Mouse (Mus musculus) MN1 (cell line): Measurements from ENCODE around the gene Acot7.
"Not testable (repeated sequence)": the region's sequence is repeated elsewhere in the genome, so short reads cannot be mapped to it uniquely, and the experiment has no call there.

Experiments used
- DNase-seq: peaks from one replicate; pipeline ENCODE4 v3.0.0-alpha.2; 2016; ENCODE audit warnings: low spot score

Acot7 gene

DNA sequence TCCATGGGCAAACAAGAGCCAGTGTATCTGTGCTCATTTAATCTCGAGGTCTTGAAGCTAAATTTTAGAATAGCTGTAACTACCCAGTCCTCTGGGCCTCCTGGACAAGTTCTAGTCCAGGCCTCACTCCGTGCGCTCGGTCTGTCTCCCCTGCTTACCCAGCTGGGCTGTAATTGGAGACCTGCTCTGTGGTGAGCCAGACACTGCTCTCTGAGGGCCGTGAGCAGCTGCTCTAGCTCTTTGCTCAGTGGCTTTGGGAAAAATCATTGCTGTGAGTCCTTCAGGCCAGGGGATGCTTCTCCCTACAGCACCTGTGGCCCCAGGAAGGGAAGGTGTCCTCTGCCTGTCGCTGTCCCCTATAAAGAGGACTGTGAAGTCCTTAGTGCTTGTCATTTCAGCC lies 28.3 kb downstream of the Acot7 start:
- peak; percentile 33 for DNase-seq

DNA sequence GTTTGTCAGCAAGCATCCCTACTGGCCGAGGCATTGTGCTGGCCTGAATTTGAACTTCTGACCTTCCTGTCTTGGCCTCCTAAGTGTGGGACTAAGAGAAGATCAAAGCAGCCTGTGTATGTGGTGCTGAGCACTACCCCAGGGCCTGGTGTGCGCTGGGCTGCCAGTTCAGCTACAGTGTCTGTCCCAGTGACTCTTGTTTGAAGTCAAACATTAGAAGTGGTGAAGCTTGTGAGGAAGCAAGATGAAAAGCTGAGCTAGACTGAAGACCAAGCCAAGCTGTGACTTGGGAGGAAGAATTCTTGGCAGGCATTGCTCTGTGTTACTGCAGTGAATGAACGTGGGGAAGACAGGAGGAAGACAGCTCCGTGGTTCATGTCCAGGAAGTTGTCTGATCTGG lies 31.7 kb downstream of the Acot7 start:
- DNase-seq, result no peak

DNA sequence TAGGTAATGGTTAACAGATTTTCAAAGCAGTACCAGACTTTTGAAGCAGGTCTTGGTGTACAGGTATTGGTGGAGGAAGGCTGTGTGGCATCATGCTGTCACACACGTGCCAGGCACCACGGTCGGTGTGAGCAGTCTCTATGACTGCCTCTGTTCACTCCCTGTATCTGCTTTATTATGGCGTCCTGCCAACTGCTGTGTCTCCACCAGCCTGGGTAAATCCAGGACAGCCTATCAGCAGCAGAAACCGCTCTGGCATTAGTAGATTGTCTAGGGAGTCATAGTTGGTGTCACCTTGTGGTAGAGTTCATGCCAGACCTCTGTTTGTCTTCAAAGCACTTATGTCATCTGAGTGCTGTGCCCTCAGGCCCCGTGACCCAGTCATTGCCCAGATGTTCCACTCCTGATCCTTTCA lies 34.2 kb downstream of the Acot7 start:
- peak; percentile 88 for DNase-seq

DNA sequence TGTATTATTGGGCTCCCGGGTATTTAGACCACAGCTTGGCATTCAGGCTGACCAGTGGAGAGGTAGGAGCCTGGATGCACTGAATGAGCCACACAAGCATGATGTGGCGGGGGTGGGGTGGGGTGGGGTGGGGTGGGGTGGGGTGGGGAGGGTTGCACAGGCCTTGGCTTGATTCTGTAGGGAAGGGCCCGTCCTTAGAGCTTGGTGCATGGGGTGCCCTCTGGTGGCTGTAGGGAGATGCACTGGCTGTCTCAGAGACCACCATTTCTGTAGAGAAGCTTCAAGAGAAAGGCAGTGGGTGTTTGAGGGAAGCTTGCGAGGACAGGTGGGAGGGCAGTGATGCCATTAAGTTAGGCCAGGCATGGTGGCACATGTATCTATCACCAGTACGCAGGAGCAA lies 34.6 kb downstream of the Acot7 start:
- DNase-seq, result peak; percentile 78

DNA sequence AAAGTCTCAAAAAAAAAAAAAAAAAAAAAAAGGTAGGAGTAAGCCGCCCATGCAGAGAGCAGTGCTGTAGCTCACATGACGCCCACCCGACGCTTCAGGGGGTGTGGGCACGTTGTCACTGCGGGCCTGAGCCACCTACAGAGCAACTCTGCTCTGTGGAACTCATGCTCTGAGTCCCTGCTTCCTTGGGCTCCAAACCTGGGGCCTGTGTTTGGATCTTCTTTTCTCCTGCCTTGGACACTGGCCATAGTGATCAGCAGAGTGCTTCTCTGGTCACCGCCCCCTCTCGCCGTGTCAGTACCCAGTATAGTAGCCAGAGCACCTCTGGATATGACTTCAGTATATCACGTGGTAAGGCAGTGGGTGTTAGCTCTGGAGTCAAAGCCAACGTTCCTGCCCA lies 35.0 kb downstream of the Acot7 start:
- DNase-seq, result peak; percentile 60

DNA sequence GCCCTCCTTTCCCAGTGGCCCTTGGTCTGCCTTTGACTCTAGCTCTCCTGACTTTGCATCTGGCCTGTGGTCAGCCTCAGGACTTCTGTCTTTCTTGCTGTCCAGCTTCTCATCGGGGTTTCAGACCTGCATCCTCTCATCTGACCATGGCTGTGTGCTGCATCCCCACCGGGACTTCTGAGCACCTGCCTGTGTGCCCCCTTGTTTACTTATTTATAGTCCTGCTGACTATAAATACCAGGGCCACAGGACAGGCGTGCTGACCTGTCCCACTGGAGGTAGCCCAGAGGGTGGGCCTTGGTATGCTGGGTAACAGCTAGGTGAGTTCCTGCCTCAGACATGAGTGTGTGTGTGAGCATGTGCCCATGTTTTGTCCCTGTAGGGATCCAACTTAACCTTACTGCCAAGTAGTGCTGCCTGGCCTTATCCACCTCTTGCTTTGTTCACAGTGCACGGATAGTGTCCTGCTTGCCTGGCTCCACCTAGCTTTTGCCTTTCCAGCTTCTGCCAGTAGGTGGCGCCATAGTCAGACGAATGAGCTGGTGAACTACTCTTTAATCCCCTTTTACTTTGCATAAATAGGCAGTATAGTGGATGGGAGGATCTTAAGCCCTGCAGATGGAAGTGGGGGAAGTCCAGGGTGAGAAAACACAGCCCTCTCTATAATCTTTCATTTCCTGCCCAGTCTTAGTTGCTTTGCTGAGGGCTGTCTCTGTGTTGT lies 36.0 kb downstream of the Acot7 start:
- peak; percentile 93 for DNase-seq

DNA sequence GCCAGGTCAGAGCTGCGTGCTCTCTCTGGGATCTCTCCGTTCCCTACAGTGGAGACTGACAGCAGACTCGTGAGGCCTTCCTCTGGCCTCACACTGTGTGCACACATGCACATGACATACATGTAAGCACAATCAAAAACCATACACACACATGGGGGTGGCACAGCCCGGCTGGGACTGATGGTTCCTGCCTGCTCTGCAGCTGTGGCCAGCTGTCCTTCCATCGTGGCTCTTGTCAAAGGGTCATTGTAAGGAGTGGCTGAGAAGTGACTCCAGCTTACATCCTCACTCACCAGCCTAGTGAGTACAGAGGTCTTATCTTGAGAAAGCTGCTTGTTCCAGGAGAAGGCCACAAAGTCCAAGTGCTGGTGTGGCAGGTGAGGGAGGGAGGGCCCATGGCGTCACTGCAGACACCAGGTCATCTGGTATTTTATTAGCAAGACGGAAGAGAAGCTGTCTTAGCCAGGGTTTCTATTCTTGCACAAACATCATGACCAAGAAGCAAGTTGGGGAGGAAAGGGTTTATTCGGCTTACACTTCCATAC lies 37.0 kb downstream of the Acot7 start:
- no peak for DNase-seq

DNA sequence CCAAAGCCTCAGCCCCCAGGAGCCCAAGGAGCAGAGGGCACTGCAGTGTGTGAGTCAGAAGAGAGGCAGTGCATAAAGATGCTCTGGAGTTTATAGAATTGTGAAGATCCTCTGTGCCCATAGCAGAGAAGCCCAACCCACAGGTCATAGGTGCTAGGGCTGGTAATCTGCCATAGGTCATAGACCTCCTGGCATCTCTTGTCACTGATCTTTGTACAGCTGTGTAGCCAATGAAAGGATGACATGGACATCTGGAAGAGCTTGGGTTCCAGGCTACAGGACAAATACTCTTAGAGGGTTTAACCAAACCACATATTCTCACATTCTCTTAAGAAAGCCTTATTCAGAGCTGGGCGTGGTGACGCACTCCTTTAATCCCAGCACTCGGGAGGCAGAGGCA lies 41.7 kb downstream of the Acot7 start:
- DNase-seq, result no peak

DNA sequence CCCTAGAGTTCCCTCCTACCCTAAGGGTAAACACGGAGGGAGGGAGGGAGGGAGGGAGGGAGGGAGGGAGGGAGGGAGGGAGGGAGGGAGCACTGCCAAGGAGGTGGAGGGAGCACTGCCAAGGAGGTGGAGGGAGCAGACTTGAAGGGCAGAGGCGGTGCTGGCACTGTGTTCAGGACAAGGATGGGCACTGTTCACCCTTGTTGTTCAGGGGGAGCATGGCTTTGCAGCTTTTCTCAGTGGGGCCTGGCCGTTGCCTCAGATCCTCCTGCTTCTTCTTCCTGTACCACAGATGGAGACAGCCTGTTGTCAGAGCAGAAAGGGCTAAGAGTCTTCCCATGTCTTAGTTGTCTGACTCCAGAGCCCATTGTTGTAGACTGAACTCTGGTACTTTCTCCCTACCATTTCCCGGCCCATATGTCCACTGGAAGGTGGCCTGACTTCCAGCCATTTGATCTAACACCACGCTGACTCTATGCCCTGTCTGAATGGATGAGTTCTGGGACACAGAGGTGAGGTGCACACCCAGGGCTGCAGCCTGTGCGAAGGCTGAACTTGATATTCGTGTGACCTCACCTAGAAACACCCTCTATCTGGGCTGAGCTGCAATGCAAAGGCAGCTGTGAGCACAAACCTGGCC lies 43.0 kb downstream of the Acot7 start:
- no peak for DNase-seq

DNA sequence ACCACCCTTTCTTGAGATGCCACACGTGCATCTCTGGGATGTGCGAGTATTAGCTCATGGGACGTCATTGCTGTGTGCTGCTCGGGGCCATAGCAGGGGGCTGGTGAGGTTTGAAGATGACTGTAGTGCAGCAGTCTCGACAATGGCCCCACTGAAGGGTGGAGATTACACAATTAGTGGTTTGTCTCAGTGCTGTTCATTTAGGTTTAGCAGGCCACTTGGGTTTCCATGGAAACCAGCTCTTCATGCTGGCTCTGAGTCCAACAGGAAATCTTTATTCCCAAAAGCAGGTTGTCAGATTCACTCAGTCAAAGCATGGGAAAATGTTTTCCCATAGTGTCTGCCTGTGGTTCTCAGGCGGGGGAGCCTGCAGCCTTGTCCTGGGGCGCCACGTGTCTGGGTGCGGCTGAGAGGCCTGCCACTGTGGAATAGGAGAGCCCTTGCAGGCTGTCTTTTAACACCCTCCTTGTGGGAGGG lies 43.5 kb downstream of the Acot7 start:
- DNase-seq, result peak; percentile 76

DNA sequence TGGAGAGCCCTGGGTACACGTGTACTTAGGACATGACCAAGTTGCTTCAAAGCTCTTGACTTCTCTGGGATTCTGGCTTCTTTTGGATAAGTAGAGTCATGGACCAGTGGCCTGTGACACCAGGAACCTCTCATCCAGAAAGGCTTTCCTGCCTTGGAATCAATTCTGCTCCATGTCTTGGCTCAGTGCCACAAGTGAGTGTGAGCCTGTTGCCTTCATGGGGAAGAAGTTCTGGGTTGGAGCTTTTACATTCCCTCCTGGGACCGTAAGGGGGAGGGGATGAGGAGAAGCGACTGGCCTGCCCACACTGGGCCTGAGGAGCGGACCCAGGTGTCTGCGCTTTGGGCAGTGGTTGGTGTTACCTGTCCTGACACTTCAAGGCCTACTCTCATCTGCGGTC lies 44.2 kb downstream of the Acot7 start:
- DNase-seq, result peak; percentile 58

DNA sequence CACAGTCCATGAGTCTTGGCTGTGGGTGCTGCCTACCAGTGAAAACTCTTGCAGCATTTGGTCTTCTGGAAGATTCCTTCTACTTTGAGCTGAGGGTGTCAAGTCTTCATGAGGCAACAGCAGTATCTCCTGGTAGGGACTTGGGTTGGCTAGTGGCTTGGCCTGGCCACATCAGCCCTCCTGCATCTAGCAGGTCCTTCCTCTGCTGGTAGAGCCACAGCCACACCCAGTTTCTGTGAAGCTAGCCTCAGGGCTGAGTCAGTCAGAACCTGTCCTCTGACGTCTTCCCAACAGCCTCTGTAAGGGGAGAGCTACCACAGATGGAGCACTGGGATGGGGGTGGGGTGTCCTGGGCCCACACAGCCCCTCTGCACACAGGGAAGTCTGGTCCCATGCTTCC lies 44.6 kb downstream of the Acot7 start:
- peak; percentile 49 for DNase-seq

DNA sequence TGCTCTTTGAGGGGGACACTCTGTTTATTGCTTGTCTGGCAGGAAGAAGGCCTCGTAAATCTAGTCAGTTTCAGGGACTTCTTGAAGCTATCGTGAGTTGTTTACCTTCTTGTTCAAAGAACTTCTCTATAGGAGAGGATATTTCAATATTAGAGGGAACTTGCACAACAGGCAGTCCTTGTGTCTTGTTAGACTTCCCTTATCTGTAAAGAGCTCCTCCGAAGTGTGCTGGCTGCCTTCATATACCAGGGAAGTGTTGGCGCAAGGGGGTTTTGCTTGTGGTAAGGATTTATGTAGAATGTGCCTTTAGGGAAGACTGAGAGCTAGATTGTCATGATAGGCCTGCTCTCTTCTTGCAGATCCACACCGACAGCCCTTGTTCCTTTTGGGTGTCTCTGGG lies 46.2 kb downstream of the Acot7 start:
- DNase-seq, result no peak

DNA sequence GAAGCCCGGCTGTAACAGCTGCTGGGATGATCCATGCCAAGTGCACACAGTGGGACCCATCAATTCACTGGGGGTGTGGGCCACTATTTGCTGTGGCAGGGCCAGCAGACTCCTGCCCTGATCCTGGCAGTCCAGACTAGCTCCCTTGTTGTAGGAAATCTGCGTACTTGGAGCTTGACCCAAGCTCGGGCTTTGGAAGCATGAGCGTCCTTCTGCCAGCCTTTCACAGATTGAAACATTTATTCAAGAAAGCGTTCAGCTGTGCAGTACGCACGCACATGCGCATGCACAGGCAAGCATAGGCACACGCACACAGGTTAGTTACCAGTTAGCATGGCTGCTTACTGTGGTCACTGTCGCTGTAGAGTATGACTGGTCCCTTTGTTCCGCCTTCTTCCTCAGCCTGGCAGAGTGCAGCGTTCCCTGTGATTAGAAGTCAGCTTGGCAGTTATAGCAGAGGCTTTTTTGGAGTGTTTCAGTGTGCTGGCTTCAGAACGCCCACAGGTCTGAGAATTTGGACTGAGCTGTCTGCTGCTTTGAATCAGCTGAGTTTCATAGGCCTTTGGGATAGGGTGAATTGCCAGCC lies 49.1 kb downstream of the Acot7 start:
- DNase-seq, result no peak

DNA sequence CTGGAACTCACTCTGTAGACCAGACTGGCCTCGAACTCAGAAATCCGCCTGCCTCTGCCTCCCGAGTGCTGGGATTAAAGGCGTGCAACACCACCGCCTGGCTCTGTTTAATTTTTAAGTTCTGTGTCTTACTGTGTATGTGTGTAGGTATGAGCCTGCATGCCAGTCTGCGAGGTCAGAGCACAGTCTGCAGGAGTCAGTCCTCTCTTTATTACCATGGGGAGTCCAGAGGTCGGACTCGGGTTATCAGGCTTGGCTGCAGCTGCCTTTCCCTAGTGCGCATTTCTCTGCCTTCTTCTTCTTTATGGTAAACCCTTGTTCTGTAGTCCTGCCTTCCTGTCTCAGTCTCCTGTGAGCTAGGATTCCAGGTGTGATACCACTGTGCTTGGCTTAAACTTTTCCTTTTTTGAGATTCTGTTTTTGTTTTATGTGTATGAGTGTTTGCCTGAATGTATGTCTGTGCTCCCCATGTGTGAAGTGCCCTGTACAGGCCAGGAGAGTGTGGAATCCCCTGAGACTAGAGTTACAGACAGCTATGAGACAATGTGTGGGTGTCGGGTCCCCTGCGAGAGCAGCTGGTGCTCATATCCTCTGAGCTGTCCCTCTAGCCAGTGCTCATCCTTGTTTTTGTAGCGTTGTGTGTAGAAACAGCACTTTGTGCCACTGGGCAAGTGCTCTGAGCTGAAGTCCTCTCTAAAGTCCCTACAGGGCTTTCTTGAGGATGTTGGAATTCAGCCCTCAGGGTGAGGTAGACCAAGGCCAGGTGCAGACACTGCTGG lies 50.0 kb downstream of the Acot7 start:
- DNase-seq, result no peak

DNA sequence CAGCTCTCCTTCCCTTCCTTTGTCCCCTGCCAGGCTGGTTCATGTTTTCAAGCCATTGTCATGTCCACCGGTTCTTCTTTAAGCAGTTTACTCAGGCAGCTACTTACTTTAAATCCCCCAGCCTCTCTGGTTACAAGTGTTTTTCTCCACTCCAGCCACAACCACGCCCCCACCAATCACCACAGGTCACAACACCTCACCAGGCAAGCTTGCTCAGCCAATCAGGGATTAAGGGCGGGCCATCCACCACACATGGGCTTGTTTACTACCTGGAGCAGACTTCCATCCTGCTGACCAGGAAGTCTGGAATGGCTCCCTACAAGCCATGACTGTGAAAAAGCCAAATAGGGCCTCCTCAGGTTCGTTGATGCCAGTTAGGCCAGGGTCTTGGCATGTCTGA lies 52.4 kb downstream of the Acot7 start:
- not testable (repeated sequence) for DNase-seq

DNA sequence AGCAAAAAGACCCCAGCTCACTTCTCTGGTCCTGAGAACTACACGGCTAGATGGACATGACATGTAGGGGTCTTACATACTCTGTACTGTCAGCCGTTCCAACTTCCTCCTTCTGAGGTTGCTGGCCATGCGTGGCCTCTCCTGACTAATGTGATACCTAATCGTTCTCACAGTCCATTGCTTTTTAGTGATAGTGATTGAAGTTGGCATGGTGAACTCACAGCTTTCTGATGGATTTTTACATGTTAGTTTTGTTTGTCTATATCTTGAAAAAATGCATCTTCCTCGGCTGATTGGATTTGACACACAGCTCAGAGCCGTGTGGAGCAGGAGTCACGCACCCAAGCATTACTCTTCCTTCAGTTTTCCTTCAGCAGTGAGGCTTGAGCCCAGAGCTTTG lies 53.4 kb downstream of the Acot7 start:
- no peak for DNase-seq

DNA sequence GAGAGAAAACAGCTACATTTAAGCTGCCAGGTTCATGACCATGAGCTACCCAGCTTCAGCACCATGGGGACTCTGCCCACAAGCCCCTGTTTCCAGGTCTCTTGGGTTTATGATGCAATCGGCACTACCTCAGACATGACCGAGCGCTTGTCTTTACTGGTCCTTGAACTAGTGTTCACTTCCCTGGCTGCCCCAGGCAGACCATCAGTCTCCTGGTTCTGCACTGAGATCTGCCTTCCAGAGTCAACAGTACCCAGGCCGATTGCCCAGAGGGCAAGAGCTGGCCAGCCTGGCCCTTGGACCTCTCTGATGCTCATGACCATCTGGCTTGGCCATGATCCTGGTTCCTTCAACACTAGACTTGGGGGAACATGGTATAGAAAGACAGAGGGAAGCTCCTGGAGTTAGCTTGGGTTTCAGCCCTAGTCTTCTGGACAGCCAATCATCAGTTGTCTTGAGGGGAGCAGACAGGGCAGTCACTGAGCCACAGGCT lies 54.5 kb downstream of the Acot7 start:
- peak; percentile 28 for DNase-seq

DNA sequence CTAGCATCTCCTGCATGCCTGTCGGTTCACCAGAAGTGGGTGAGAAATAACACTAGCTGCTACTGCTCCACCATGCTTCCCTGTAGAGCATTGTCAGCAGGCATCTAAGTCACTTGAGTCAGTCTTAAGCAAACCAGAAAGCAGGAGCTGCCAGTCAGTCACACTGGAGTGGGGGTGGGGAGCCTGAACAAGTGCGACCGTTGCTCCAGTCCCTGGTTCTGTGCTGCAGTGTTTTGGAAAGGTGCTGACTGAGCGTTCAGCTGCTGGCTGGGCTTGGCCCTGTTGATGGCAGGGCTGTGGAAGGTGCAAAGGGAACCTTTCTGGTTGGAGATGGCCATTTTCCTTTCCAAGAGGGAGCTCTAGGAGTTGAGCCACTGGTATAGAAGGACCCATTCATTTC lies 62.0 kb downstream of the Acot7 start:
- no peak for DNase-seq

DNA sequence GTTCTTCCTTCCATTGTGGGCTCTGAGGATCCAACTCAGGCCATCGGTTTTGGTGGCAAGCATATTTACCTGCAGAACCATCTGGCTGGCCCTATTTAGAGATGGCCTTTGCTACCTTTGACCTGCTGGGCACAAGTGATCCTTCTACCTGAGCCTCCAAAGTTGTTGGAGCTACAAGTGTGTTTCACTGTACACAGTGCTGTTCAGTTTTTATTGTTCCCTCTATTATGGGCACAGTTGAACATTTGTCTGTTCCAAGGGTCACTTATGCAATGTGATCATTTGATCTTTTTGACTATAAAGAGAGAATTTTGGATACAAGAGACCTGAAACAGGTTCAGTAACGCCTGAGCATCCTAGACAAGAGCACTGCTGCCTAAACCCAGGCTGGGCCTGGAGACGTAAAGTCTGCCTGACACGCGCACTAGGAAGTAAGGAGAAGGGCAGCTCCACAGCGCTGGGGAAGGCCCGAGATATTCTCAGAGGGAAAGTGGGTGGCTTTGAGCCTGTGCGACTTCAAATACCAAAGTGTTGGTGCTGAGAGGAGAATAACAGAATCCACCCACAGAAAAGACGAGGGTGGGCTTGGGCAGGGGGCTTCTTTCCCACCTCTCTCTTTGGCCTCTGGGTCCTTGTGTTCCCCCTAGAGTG lies 65.4 kb downstream of the Acot7 start:
- DNase-seq, result no peak

DNA sequence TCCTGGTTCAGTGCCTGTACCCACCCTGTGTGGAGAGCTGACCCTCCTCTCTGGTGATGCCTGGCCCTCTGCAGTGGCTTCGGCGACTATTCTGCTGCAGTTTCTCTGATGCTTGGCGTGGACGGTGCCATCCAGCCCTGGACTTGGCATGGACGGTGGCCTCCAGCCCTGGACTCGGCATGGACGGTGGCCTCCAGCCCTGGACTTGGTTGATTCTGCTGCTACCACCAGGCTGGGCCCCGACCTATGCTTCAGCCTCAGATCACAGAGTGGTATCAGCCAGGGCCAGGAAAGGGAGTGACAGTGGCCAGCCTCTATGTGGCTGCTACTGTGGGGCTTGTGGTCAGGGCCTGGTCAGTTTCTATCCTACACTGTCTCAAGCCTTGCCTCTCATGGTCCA lies 66.0 kb downstream of the Acot7 start:
- DNase-seq, result no peak
